Mouse (Mus musculus) E14TG2a.4 (cell line): ENCODE results near the gene Acin1.
A peak's percentile ranks its signal among the peaks of the same experiment; 100 is the strongest.

ENCODE experiments used
- H3K27me3 ChIP-seq: 2 replicates; pipeline ENCODE4 v1.6.1; 2014; ENCODE audit warnings: low read length, control low read depth; ENCODE audit not compliant: insufficient read depth
- H3K36me3 ChIP-seq: 2 replicates; pipeline ENCODE4 v1.6.1; 2014; ENCODE audit warnings: low read length, control low read depth; ENCODE audit not compliant: insufficient read depth
- H3K4me1 ChIP-seq: replicated peaks from 2 replicates; pipeline ENCODE4 v1.6.1; 2014; ENCODE audit warnings: low read depth, low read length, control low read depth
- H3K4me3 ChIP-seq: replicated peaks from 2 replicates; pipeline ENCODE4 v1.5.1; 2014; ENCODE audit warnings: mild to moderate bottlenecking, low read length
- H3K9me3 ChIP-seq: 2 replicates; pipeline ENCODE4 v1.6.1; 2014; ENCODE audit warnings: low read length, control low read depth
- CTCF ChIP-seq: conservative IDR thresholded peaks from 2 replicates; pipeline ENCODE4 v1.5.1; 2014; ENCODE audit warnings: low read length
- NANOG ChIP-seq: IDR thresholded peaks from 2 replicates; pipeline ENCODE4 v1.6.1; 2014; ENCODE audit warnings: borderline replicate concordance, low read length, mixed read lengths
- POU5F1 ChIP-seq: IDR thresholded peaks from 2 replicates; pipeline ENCODE4 v1.6.1; 2014; ENCODE audit warnings: low read length, borderline replicate concordance

Gene Acin1

DNA sequence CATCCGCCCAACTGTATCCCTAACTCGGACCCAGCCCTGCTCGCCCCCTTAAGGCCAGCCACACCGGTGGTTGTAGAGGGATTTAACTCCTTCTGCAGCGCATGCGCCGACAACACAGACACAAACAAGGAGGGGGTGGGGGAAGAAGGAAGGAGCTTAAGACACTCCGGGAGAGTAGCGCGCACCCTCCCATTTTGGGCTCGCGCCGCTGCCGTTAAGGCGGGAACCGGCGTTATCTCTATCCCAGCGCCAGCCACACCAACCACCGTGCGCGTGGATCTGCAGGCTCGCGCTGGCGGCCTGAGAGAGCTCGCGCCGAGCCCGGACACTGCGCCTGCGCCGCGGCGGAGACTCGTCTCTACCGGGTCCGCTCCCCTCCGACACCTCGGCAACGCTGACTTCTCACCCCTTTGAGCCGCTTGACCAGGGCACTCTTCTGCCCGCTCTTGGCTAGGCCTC is 639 bp downstream of the Acin1 start, which contains the start of gene 1700123O20Rik:
TSS of gene 1700123O20Rik (plus strand) at position 154 of the 459 bp plus-strand sequence.
- Histone ChIP-seq H3K9me3 (no peaks in the 10 kb centered on the region), H3K4me3 (peak within 1 kb of the TSS; percentile 98), H3K4me1 (peaks cover 28% of the 10 kb centered on the region), H3K36me3 (peaks cover 48% of the 10 kb centered on the region), H3K27me3 (no peaks in the 10 kb centered on the region)
- no peak for TF ChIP-seq POU5F1
- TF ChIP-seq NANOG = no peak
- no peak for TF ChIP-seq CTCF

DNA sequence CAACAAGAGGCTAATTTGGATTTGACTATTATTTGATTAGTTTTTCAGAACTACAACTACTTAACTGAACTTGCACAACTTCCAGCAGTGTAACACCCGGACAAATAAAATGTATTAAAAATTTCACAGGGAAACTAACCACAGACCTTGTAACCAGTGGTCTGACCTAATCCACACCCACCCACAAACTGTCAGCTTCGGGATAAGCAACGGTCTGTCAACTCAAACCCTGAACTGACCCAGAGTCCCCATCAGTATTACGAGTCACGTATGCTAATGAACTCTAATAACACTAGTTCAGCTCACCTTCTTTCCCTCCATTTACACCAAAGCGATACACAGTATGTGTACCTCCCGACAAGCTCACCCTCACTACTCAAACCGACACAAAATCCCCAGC is 1.3 kb downstream of the Acin1 start:
- no peaks in the 10 kb centered on the region for H3K27me3 ChIP-seq
- no peak for TF ChIP-seq POU5F1
- TF ChIP-seq CTCF = no peak
- no peak for TF ChIP-seq NANOG

DNA sequence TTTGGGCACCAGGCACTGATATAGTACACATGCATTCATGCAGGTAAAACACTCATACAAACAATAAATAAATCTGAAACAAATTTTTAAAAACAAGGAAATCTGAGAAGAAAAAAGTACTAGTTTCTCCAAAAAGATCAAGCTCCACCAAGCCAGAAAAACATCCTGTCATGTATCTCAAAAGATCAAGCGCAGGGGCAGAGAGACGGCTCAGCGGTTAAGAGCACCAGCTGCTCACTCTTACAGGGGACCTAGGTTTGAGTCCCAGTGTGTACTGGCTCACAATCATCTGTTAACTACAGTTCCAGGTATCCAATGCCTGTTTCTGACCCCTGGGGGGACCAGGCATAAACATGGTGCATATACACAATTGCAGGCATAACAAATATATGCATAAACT is 4.3 kb downstream of the Acin1 start:
- TF ChIP-seq POU5F1 (no peak), CTCF (no peak), NANOG (no peak)
- Histone ChIP-seq H3K4me3 (no peak overlapping the region), H3K27me3 (no peaks in the 10 kb centered on the region), H3K9me3 (no peaks in the 10 kb centered on the region), H3K36me3 (peaks cover 43% of the 10 kb centered on the region), H3K4me1 (peaks cover 21% of the 10 kb centered on the region)

More for the DNA sequence above, 1.3 kb downstream of the Acin1 start:
- H3K36me3 ChIP-seq = peaks cover 45% of the 10 kb centered on the region
- peak overlapping the region; percentile 98 for H3K4me3 ChIP-seq
- H3K9me3 ChIP-seq = no peaks in the 10 kb centered on the region
- H3K4me1 ChIP-seq = peaks cover 28% of the 10 kb centered on the region

DNA sequence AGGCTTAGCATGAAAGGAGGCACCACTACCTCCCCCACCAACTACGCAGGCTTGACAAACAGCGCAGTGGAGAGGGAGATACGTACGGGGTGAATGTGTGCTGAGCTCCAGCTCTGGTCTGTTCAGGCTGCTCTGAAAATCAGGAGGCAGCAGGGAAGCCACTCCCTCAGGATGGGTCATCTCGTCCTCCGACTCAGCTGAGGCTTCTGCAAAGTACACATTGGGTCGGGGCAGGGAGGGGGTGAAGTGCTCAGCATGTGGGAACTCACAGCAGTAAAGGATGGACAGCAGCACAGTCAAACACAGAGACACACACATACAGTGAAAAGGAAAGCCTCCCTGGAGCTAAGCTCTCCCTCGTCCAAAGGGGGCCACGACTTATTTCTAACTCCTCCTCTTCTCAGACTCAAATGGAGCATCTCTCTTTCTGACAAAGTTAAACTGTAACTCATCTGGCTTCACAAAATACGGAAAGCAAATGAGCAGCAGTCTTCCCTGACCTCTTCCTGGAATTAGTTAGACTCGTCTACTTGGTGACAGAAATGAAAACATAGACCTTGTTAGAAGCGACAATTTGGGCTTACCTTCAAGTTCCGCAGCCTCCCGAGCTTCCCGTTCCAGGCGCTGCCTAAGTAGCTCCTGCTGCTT is 8.0 kb downstream of the Acin1 start:
- Histone ChIP-seq H3K4me3 (no peak overlapping the region), H3K27me3 (no peaks in the 10 kb centered on the region), H3K4me1 (peaks cover 6% of the 10 kb centered on the region), H3K36me3 (peaks cover 73% of the 10 kb centered on the region), H3K9me3 (no peaks in the 10 kb centered on the region)
- no peak for TF ChIP-seq NANOG
- TF ChIP-seq CTCF = no peak
- TF ChIP-seq POU5F1 = no peak

DNA sequence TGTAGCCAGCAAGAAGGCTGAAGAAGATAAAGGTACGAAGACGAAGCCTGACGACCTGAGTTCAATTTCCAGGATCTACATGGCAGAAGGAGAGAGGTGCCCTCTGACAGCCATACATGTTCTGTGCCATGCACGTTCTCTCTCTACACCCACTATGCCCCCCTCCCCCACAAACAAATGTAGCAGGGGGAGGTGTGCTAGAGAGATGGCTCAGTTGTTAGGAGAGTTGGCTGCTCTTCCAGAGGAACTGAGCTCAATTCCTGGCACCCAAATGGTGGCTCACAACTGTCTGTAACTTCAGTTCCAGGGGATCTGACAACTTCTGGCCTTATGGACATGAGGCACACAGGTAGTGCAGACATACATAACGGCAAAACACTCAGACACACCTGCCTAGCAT is 10.4 kb downstream of the Acin1 start:
- peaks cover 76% of the 10 kb centered on the region for H3K36me3 ChIP-seq
- H3K4me1 ChIP-seq = peaks cover 6% of the 10 kb centered on the region
- TF ChIP-seq NANOG (no peak), CTCF (no peak), POU5F1 (no peak)
- no peaks in the 10 kb centered on the region for H3K9me3 ChIP-seq
- no peak overlapping the region for H3K4me3 ChIP-seq
- no peaks in the 10 kb centered on the region for H3K27me3 ChIP-seq

DNA sequence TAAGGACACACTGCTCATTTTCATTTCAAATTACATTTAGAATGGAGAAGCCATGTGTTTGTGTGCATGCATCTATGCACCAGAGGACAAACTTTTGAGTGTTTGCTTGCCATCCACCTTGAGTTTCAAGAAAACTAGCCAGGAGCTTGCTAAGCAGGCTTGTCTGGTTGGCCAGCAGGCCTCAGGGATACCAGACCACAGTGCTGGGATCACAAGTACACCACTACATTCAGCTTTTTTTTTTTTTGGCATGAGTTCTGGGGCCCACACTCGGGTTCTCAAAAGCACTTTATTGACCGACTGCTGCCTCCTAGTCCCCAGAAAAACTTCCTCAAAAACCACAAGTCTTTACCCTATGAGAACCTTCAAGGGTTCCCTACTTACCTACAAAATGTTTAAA is 12.4 kb downstream of the Acin1 start:
- no peaks in the 10 kb centered on the region for H3K27me3 ChIP-seq
- TF ChIP-seq POU5F1 (no peak), CTCF (no peak), NANOG (no peak)
- H3K4me1 ChIP-seq = peaks cover 6% of the 10 kb centered on the region
- no peak overlapping the region for H3K4me3 ChIP-seq
- no peaks in the 10 kb centered on the region for H3K9me3 ChIP-seq
- H3K36me3 ChIP-seq = peaks cover 78% of the 10 kb centered on the region

DNA sequence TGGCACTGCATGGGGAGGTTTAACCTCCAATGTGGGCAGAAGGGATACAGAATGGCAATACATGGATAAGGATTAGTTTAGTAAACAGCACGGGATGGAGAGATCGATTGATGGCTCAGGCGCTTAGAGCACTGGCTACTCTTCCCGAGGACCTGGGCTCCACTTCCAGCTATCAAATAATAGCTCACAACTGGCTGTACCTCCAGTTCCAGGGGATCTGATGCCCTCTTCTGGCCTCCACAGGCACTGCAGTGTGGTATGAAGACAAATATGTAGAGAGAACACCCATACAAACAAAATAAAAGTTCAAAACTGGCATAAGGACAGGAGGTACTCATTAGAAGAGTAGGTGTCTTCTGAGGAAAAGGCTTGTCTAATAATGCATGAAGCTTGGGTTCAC is 17.4 kb downstream of the Acin1 start:
- H3K4me3 ChIP-seq = no peak overlapping the region
- H3K36me3 ChIP-seq = peaks cover 73% of the 10 kb centered on the region
- no peaks in the 10 kb centered on the region for H3K27me3 ChIP-seq
- peaks cover 5% of the 10 kb centered on the region for H3K4me1 ChIP-seq
- H3K9me3 ChIP-seq = no peaks in the 10 kb centered on the region
- TF ChIP-seq CTCF (peak; percentile 70), NANOG (no peak), POU5F1 (no peak)

DNA sequence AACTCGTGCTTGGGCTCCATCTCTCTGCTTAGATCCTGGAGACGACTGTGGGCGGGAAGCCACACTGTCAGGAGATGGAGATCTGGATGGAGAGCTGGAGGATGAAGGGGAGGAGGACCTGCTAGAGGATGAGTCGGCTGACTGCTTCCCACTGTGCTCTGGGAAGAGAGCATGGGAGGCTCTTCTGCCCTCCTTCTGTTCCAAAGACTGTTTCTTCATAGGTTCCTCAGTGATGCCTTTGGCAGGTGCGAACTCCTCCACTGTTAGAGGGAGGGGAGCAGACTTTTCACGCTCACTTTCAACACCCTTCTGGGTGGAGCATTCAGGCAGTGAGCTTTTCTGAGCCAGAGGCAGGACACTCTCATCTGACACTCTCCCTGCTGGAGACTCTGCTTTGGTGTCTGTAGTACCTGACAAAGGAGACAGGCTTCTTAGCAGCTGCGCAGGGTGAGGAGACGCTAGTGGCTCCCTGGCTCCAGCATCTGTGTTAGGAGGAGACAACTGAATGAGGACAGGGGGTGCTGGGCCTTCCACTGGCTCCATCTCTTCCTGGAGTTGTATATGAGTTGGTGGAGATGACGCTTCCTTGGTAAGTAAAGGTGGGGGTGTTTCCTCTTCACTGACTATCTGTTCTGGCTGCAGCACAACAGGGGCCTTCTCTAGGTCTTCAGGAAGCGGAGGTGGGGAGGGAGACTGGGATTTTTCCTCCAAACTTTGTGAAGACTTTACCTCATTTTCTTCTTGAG is 22.1 kb downstream of the Acin1 start:
- peaks cover 88% of the 10 kb centered on the region for H3K36me3 ChIP-seq
- peaks cover 5% of the 10 kb centered on the region for H3K4me1 ChIP-seq
- TF ChIP-seq POU5F1 = no peak
- TF ChIP-seq CTCF = no peak
- no peak for TF ChIP-seq NANOG
- no peaks in the 10 kb centered on the region for H3K27me3 ChIP-seq
- no peak overlapping the region for H3K4me3 ChIP-seq
- no peaks in the 10 kb centered on the region for H3K9me3 ChIP-seq
